Mouse (Mus musculus) adrenal gland, postnatal 10 days (tissue): Measurements from ENCODE around the gene Cpm. TPM values are rescaled to one million over a fixed set of nuclear protein-coding genes. Genes with fewer than 3 reads are reported as not detected.

Source experiments
- DNase-seq: peaks from one replicate; pipeline ENCODE4 v3.0.0; 2021; ENCODE audit warnings: mixed read lengths
- total RNA-seq, 2 experiments: library from RNA; stranded (reverse); gene quantifications; 2 replicates each; pipeline ENCODE4 v1.2.3; 2021

The Cpm gene
- total RNA-seq, 2 experiments from 2014 or later: 18.5 to 19.1 TPM

DNA sequence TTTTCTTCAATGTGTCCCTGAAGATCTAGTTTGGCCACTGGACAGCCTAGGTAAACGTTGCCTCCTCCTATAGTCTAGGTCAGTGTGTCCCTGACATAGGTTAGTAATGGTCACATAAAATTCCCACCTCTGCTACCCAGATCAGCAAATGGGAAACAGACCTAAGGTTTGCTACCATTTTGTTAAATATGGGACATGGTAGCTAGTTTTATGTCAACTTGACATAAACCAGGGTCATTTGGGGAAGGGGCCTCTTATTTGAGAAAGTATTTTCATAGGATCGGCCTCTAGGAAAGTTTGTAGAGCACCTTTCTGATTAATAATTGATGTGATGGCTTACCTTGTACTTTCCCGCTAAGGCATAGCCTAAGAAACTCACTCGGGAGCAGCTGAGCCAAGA lies 8.8 kb upstream of the Cpm start:
- DNase-seq: no peak

DNA sequence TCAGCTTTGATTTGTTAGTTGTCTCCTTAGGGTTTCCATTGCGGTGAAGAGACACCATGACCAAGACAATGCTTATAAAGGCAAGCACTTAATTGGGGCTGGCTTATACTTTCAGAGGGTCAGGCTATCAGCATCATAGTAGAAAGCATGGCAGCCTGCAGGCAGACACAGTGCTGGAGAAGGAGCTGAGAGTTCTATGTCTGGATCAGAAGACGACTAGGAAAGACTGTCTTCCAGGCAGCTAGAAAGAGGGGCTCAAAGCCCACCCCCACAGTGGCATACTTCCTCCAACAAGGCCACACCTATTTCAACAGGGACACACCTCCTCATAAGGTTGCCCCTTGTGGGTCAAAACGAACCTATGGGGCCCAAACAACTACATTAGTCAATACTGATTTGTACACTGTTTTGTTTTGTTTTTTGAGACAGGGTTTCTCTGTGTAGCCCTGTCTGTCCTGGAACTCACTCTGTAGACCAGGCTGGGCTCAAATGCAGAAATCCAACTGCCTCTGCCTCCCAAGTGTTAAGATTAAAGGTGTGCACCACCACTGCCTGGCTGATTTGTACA lies 8.3 kb upstream of the Cpm start:
- no peak for DNase-seq

DNA sequence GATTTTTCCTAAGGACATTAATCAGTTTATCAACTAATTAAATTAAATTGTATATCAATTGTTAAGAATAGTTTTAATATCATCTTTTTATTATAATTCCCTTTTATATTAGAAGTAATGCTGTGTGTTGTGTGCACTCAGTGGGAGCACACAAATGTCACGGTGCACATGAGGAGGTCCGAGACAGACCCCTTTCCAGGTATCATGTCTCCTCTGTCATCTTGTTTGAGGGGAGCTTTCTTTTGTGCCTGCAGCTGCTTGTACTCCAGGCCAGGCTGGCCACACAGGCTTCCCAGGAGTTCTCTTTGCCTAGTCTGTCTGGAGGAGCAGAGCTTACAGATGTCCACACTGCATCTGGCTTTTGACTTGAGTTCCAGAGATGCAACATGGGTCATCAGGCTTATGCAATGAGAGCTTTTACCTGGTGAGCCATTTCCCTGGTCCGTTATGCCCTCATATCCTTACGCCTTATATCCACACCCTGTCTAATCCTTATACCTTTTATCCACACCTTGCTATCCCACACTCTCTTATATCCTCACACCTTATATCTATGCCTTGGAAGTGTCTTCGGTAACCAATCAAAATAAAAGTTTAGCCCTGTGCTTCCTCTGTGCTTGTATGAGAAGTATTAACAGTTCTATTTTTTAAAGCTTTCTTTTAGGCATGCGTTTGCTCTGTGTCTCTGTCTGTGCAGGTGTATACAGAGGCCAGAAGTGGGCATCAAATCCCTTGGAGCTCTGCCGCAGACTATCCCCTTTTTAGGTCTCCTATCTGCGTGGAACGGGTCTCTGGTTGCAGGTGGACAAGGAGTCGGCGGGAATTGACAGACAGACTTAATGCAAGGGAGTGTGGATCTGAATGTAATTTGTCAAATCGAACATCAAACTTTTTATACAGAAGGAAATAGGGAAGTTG lies 7.4 kb upstream of the Cpm start:
- no peak for DNase-seq

DNA sequence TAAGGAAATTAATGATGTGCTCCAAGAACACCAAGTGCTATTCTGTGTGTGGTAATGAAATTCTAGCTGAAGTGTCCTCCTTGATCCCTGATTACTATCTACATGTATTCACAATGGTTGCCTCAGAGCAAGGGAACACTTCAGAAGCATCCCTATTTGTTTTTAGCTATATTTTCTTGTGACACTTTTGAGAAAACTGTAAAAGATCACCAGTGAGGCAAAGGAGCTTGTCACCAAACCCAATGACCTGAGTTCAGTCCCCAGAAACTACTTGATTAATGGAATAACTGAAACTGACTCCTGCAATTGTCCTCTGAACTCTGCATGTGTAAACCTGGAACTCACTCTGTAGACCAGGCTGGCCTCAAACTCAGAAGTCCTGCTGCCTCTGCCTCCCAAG lies 5.9 kb upstream of the Cpm start:
- no peak for DNase-seq

DNA sequence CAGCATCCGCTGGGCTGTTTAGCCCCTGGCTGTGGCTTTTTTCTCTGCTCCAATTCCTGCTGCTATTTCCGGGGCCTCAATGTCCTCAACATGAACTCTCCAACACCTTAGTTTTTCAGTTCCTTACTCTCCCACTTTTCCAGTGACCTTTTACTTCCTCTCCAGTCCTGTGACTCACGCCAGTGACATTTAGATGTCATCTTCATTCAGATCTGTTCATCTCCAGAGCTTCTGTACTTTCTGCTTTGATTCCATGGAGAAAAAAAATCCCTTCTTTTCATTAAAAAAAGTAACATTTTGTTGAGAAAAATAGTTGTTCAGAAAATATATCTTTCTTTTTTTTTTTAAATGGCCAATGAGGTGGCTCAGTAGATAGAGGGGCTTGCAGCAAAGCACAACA lies 5.1 kb upstream of the Cpm start:
- DNase-seq: peak; percentile 23

DNA sequence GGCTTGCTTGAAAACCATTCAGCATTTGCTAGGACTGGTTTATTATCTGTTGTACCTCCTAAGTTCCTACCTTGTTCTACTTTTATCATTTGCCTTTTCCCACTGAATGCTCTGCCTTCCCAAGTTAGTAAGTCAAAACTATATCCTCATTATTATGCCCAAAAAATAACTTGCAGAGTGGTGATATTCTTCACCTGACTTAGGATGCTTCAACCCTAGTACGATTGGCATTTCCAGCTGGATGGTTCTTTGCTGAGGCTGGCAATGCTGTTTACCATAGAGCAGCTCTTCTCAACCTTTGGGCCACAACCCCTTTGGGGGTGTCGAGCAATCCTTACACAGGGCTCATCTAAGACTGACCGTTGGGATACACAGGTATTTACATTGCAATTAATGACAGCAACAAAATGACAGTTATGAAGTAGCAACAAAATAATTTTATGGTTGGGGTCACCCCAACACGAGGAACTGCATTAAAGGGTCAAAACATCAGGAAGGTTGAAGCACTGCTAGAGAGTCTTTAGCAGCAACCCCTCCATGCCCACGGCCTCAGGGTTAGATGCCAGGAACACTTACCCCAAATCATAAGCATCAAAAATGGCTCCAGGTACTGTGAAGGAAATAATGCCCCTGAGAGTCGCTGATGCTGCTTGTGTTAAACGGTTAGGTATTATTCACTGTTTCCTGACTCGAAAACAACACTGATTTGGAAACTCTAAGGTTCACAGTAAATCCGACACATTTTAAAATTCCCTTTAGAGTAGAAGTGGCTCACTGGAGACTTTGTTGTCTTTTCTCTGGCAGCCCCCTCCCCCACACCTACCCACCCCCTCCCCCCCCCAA lies 4.4 kb upstream of the Cpm start:
- DNase-seq: no peak

DNA sequence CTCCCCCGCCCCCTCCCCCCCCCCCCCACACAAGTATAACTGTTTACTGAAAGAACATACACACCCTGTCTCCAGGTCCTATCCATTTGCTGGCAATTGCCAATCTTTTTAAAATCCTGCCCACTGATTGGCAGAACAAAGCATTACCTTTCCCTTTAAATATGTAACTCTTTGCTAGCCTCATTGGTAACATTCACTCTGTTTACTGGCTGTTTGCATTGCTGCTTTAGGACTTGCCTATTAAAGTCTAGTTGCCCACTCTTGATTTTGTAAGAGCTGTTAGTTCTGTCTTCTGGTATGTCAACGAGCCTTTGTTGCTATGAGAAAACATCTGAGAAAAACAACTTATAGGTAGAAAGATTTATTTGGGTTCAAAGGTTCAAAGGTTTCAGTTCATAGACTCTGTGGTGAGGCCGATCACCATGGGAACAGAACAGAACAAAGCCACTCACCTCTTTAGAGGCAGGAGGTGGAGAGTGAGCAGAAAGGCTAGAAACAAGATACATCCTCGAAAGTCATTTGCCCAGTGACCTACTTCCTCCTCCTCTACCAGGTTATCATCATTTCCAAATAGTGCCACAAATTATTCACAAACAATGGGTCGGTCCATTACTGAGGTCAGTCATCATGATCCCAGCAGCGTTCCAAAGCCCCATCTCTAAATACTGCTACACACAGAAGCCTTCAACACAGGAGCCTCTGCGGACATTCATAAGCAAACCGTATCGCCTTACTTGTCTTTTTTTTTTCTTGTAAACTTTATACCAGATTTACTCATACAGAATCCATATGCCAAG lies 3.6 kb upstream of the Cpm start:
- no peak for DNase-seq

DNA sequence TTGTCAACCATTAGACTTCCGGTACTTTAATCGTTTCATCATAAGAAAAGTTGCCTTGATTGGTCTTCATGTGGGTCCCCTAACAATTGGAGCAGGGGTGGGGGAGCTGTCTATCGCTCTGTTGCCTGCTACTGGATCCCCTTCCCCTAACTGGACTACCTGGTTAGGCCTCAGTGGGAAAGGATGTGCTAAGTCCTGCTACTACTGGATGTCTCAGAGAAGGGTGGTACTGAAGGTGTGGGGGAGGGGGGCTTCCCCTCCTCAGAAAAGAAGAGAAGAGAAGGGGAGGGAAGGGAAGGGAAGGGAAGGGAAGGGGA lies 3.0 kb upstream of the Cpm start:
- DNase-seq: no peak

DNA sequence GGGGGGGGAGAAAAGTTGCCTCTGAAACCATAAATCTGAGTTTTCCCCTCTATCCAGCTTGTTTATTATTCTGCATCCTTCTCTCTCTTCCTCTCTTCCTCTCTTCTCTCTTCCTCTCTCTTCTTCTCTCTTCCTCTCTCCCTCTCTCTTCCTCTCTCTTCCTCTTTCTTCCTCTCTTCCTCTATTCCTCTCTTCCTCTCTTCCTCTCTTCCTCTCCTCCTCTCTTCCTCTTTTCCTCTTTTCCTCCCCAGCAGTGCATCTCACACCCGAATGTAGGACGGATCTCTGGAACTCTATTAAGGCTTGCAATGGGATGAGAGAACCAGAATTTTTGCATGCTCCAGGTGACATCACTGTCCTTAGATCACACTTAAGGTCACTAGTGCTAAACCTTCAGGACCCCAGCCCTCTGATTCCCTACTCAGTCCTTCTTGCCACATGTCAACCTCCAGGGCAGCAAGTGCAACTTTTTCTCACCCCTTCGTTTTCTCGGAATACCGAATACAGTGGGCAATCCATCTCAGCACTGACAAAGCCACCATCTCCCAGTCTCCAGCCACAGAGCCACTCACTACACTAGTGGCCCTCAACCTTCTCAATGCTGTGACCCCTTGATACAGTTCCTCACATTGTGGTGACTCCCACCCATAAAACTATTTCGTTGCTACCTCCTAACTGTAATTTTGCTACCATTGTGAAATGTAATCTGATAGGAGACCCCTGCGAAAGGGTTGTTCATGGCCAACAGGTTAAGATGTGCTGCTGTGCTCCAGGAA lies 2.3 kb upstream of the Cpm start:
- DNase-seq: no peak

DNA sequence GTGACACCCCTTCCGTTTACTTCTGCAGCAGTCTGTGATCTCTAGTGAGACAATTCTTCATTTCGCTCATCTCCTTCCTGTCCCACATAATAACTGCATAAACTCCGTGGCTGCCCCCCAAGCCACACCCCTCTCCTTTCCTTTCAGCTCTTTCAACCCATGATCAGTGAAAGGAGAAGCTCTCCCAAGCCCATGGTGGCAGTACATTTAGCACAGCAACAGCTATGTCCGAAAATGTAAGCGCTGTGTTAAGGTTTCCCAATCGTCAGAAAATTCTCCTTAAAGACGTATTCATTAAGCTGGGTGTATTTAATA lies 1.7 kb upstream of the Cpm start:
- DNase-seq: no peak

DNA sequence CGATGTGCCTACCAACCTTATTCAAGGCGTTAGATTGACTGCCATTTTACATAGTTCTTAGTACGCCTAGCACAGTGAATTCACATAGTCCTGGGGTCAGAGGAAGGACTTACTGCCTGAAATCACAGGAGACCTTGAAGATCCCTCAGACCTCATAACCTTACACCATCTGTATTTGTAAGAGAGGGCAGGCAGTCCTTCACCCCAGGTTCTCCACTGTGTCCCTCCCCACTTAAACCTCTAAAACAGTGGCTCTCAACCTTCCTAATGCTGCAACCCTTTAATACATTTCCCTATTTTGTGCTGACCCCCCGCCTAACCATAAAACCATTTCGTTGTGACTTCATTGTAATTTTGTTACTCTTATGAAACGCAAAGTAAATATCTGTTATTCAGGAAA lies 1.4 kb upstream of the Cpm start:
- DNase-seq: no peak

DNA sequence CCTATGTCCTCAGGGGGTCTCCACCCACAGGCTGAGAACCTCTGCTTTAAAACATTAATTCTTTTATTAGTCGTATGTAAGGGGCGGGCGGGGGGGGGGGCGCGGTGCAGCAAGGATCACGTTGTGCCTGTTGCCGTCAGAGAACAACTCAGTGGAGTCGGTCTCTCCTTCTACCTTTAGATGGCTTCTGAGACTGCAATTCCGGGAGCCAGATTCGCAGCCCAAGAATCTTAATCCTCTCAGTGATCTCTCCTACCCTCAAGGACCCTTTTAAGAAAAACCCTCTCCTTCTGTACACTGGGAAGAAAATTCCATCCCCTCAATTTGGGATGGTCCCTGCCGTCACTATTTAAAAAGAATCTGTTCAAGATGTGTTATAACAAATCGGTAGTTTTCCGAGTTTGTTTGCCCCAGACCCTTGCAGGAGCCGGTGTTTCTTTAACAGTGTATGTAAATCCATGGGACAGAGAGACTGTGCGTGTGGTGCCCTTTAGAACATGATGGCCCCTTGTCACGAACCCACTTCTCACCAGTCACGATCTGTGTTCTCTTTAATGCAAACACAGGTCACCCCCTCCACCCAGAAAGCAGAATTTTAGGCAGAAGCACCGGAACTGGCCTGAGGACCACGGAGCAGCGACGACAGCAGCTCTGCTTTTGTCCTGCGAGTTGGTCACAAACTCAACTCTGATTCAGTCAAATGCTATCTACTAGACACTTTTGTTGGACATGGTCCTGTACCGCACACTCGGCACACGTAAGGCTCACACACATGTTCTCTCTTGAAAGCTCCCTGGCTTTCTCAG lies 734 bp upstream of the Cpm start:
- DNase-seq: no peak

DNA sequence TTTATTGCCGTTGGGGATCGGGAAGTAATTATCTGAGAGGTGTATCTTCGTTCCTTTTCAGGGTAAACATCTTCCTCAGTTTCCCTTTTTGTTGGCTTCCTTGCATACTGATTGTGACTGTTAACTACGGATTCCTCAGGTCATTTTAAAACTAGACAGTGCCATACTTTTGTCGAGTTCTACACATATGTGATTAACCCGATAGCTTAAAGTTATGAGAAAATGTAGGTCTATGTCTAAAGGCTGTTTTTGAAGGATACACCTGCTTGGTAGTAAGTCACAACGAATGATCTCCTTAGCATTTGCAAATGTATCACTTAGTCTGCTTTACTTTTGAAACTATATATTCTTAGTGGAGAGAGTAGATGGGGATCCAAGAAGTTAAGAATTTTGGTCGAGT lies 876 bp downstream of the Cpm start:
- no peak for DNase-seq

DNA sequence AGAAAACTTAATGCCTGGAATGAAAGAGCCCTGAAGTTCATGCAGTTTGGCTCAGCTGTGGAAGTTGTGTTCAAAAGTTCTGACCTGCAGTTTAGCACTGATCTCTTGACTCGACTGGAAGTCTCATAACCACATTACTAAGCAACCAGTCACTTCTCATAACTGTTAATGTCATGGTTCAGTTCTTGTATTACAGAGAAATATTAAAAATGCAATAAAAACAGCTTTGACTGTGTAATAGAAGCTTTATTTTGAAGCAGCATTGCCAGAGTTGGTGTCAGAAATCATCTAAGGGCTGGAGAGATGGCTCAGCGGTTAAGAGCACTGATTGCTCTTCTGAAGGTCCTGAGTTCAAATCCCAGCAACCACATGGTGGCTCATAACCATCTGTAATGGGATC lies 1.5 kb downstream of the Cpm start:
- no peak for DNase-seq

DNA sequence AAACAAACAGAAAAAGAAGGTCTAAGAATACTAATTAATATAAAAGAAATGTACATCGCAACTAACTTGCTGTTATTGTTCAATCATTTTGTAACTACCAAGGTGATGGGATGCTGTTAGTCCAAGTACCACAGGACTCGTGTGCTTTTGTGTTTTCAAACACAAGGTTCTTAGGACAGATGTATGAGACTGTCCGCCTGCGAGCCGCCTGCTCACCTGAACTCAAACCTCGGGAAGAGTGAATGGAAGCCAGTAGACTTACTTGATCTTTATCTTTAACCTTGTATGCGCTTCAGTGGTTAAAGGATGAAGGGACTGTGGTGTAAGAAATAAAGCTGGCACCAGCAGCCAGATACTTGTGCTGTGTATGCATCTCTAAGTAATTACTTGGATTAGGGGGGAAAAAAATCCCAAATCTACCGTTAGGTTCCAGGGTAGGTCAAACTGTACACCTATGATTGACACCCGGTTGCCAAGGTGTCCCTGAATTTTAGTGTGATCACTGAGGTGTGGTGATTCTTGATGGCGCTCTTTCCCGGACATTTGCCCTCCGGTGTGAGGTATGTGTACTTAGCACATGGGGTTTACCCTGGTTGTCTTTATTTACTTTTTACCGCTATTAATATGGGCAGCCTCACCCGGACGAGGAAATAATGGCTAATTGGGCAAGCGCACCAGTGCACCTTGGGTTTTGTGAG lies 2.4 kb downstream of the Cpm start:
- no peak for DNase-seq

DNA sequence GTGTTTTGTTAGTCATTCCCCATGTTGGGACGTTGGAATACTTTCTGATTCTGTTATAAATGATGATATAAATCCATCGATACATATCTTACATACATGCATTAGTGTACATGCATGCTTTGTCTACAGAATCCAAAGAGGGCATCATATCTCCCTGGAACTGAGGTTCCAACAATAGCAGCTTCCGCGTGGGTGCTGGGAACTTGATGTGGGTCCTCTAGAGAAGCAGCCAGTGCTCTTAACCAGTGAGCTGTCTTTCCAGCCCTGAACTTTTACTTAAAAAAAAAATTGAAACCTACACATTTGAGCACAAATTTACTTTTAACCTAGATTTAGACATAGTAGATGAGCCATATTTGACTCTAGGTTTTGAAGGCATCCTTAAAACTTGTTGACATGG lies 3.1 kb downstream of the Cpm start:
- no peak for DNase-seq

DNA sequence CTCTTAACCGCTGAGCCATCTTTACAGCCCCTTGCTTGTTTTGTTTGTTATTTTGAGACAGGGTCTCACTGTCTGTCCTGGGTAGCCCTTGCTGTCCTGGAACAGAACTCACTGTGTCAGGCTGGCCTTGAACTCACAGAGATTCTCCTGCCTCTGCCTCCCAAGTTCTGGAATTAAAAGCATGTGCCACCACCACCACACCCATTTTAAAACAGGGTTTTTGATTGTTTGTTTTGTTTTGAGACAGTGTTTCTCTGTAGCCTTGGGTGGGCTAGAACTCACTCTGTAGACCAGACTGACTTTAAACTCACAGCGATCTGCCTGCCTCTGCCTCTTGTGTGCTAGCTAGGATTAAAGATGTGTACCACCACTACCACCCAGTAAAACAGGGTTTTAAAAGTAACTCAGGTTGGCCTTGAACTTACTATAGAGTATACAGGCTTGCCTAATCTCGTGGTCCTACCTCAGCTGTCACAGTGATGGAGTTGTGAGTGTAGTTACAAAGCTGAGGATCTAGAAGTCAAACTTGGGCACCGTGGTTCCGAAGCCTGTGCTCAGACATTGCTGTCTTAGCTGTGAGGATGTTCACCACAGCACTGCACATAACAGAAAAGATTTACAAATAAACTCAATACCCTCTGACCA lies 4.4 kb downstream of the Cpm start:
- no peak for DNase-seq

DNA sequence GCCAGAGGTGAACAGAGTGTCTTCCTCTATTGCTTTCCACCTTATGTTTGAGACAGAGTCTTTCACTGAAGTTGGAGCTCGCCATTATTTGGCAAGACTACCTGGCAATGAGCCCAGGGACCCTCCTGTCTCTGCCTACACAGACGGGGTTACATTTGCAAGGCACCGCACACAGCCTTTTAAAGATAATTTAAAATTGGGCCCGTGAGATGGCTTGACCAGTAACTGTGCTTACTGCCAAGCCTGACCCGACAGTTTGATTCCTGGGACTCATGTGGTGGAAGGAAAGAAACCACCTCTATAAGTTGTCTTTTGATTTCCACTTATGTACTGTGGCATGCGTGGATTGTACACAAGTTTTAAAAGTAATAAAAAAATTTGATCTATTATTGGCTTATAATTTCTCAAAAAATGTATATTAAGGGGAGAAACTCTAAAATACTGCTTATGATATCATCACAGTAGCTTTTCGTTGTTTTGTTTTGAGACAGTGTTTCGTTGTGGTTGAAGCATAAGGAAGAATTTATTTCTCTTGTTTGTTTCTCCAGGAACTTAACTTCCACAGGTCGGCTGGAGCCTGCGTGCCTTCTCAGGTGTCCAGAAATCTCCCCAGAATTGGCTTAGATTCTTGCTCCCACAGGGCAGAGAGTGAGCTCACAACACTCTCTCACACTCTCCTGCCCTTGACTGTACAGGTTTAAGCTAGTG lies 5.2 kb downstream of the Cpm start:
- DNase-seq: no peak

DNA sequence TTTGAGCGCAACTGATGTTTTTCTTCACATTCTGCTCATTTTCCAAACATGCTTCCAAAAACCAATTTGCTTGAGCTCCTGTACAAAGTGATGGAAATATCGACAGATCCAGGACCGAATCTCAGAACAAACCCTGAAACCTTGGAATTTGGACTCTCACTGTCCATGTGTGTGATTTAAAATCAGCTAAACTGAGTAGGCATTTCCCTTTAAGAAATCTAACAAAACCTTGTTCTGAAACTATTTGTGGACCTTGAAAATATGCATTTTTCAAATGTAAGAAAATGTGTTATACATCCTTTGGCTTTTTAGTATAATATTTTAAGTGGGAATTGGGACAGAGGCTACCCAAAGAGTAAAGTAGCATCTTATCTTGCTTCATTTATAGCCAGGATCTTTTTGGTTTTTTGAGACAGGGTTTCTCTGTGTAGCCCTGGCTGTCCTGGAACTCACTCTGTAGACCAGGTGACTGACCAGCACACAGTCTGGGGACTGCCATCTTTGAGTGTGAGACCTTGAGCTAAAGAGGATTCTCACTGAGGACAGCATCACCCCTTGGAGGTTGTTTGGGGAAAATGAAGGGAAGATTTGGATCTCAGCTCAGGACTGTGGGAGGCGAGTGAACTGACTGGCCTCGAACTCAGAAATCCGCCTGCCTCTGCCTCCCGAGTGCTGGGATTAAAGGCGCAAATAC lies 5.9 kb downstream of the Cpm start:
- DNase-seq: no peak
